Mouse (Mus musculus) ES-Bruce4 (cell line): ENCODE measurements around the gene Zfp385c. TPM values are rescaled to one million over a fixed set of nuclear protein-coding genes. Genes with fewer than 3 reads are reported as not detected.

ENCODE experiments used
- H3K27ac ChIP-seq: 2 replicates; pipeline ENCODE4 v1.5.1; 2012; ENCODE audit warnings: low read length, inconsistent platforms; ENCODE audit not compliant: insufficient read depth
- H3K27me3 ChIP-seq: 2 replicates; pipeline ENCODE4 v1.6.1; 2012; ENCODE audit warnings: mild to moderate bottlenecking, low read length, inconsistent platforms; ENCODE audit not compliant: control insufficient read depth, poor library complexity, insufficient read depth, severe bottlenecking
- H3K36me3 ChIP-seq: 2 replicates; pipeline ENCODE4 v1.6.1; 2012; ENCODE audit warnings: inconsistent platforms, mild to moderate bottlenecking, low read length, moderate library complexity; ENCODE audit not compliant: control insufficient read depth, poor library complexity, insufficient read depth, severe bottlenecking
- H3K4me1 ChIP-seq: one replicate; pipeline ENCODE4 v1.8.1; 2011; ENCODE audit warnings: low read length; ENCODE audit not compliant: control insufficient read depth, insufficient read depth
- H3K4me3 ChIP-seq: 2 replicates; pipeline ENCODE4 v1.5.1; 2011; ENCODE audit warnings: low read depth, mild to moderate bottlenecking, low read length
- H3K9ac ChIP-seq: 2 replicates; pipeline ENCODE4 v1.6.1; 2012; ENCODE audit warnings: low read depth, mild to moderate bottlenecking, inconsistent platforms; ENCODE audit not compliant: poor library complexity, severe bottlenecking
- H3K9me3 ChIP-seq: replicated peaks from 2 replicates; pipeline ENCODE4 v1.6.1; 2012; ENCODE audit warnings: mild to moderate bottlenecking, low read length, inconsistent platforms; ENCODE audit not compliant: control insufficient read depth, poor library complexity, insufficient read depth, severe bottlenecking
- CTCF ChIP-seq: IDR thresholded peaks from one replicate; pipeline ENCODE4 v1.8.1; 2011; ENCODE audit warnings: low read depth, low read length
- EP300 ChIP-seq: IDR thresholded peaks from 2 replicates; pipeline ENCODE4 v1.6.1; 2011; ENCODE audit warnings: low read depth, low read length; ENCODE audit not compliant: insufficient read depth
- POLR2A ChIP-seq: IDR thresholded peaks from one replicate; pipeline ENCODE4 v1.8.1; 2011; ENCODE audit warnings: low read length; ENCODE audit not compliant: insufficient read depth
- polyA plus RNA-seq: library from polyadenylated mRNA; stranded (reverse); fragments of >200 nt; gene quantifications from 2 replicates; pipeline ENCODE4 v1.2.4, GENCODE M21; 2011; ENCODE audit warnings: low read depth; ENCODE audit not compliant: missing spikeins, insufficient read depth, insufficient read length

Gene Zfp385c
- polyA plus RNA-seq, 1 experiment: 1.9 TPM

- Histone ChIP-seq H3K9ac (no peak overlapping the region), H3K27ac (no peak overlapping the region), H3K9me3 (no peaks in the 10 kb centered on the region), H3K36me3 (peaks cover 55% of the 10 kb centered on the region), H3K4me1 (peaks cover 4% of the 10 kb centered on the region), H3K4me3 (no peak overlapping the region), H3K27me3 (no peaks in the 10 kb centered on the region)
- TF ChIP-seq EP300 (no peak), POLR2A (no peak), CTCF (no peak)
These were observed 17.1 kb upstream of the Zfp385c start for GRCm38 (mm10) chr11:100709201-100709810.

GRCm38 (mm10) chr11:100705095-100705747, 13.0 kb upstream of the Zfp385c start:
- Histone ChIP-seq H3K9me3 (no peaks in the 10 kb centered on the region), H3K36me3 (peaks cover 50% of the 10 kb centered on the region), H3K27me3 (no peaks in the 10 kb centered on the region), H3K4me1 (no peaks in the 10 kb centered on the region), H3K4me3 (no peak overlapping the region), H3K27ac (no peak overlapping the region), H3K9ac (no peak overlapping the region)
- TF ChIP-seq EP300: no peak
- TF ChIP-seq CTCF: no peak
- no peak for TF ChIP-seq POLR2A

GRCm38 (mm10) chr11:100703851-100704531, 11.7 kb upstream of the Zfp385c start, which contains the start of gene Dhx58:
Gene Dhx58, minus strand, starts transcription at chr11:100704271.
- H3K27me3 ChIP-seq: no peaks in the 10 kb centered on the region
- no peak within 1 kb of the TSS for H3K4me3 ChIP-seq
- no peaks in the 10 kb centered on the region for H3K4me1 ChIP-seq
- no peak within 1 kb of the TSS for H3K9ac ChIP-seq
- no peak within 1 kb of the TSS for H3K27ac ChIP-seq
- no peaks in the 10 kb centered on the region for H3K9me3 ChIP-seq
- H3K36me3 ChIP-seq: peaks cover 41% of the 10 kb centered on the region
- TF ChIP-seq EP300: no peak
- TF ChIP-seq POLR2A: no peak
- TF ChIP-seq CTCF: no peak

- Histone ChIP-seq H3K4me1 (no peaks in the 10 kb centered on the region), H3K9me3 (no peaks in the 10 kb centered on the region), H3K9ac (no peak overlapping the region), H3K4me3 (no peak overlapping the region), H3K36me3 (peaks cover 34% of the 10 kb centered on the region), H3K27ac (no peak overlapping the region), H3K27me3 (no peaks in the 10 kb centered on the region)
- no peak for TF ChIP-seq POLR2A
- no peak for TF ChIP-seq EP300
- TF ChIP-seq CTCF: no peak
These were observed 11.1 kb upstream of the Zfp385c start for GRCm38 (mm10) chr11:100703366-100703765.

GRCm38 (mm10) chr11:100702906-100703305, 10.7 kb upstream of the Zfp385c start:
- Histone ChIP-seq H3K36me3 (peaks cover 30% of the 10 kb centered on the region), H3K27ac (no peak overlapping the region), H3K4me1 (no peaks in the 10 kb centered on the region), H3K27me3 (no peaks in the 10 kb centered on the region), H3K9ac (no peak overlapping the region), H3K9me3 (no peaks in the 10 kb centered on the region), H3K4me3 (no peak overlapping the region)
- TF ChIP-seq EP300 (no peak), POLR2A (no peak), CTCF (no peak)
